Mouse (Mus musculus) midbrain, embryonic 15.5 days (tissue): Measurements from ENCODE around the gene Wdr62. TPM values are rescaled to one million over a fixed set of nuclear protein-coding genes. Genes with fewer than 3 reads are reported as not detected.

ENCODE experiments used
- ATAC-seq: fragments of 200-750 bp; cut with Nextera tagmentation; replicated peaks from 2 replicates; pipeline ENCODE4 v1.8.0; 2017; ENCODE audit warnings: moderate TSS enrichment
- H3K27ac ChIP-seq: fragments of 300-500 bp; sonication (generic); 2 replicates; pipeline ENCODE4 v1.5.1; 2015; ENCODE audit warnings: mild to moderate bottlenecking, inconsistent platforms
- H3K27me3 ChIP-seq: fragments of 300-500 bp; sonication (generic); replicated peaks from 2 replicates; pipeline ENCODE4 v1.6.1; 2015; ENCODE audit warnings: inconsistent platforms
- H3K36me3 ChIP-seq: fragments of 300-500 bp; sonication (generic); replicated peaks from 2 replicates; pipeline ENCODE4 v1.6.1; 2015; ENCODE audit warnings: inconsistent platforms
- H3K4me1 ChIP-seq: fragments of 300-500 bp; sonication (generic); 2 replicates; pipeline ENCODE4 v1.6.1; 2015; ENCODE audit warnings: inconsistent platforms
- H3K4me2 ChIP-seq: fragments of 300-500 bp; sonication (generic); 2 replicates; pipeline ENCODE4 v1.6.1; 2015; ENCODE audit warnings: inconsistent platforms, mild to moderate bottlenecking, moderate library complexity
- H3K4me3 ChIP-seq: fragments of 300-500 bp; sonication (generic); 2 replicates; pipeline ENCODE4 v1.5.1; 2015; ENCODE audit warnings: mild to moderate bottlenecking, inconsistent platforms
- H3K9ac ChIP-seq: fragments of 300-500 bp; sonication (generic); 2 replicates; pipeline ENCODE4 v1.6.1; 2015; ENCODE audit warnings: mild to moderate bottlenecking, inconsistent platforms
- H3K9me3 ChIP-seq: fragments of 300-500 bp; sonication (generic); 2 replicates; pipeline ENCODE4 v1.6.1; 2016; ENCODE audit warnings: inconsistent platforms
- WGBS: fragments of 180-500 bp; shearing (Covaris S2); methylation state at CpG from one replicate; pipeline ENCODE4 v1.1.7; 2015; ENCODE audit warnings: mixed read lengths; 5-methylcytosine and 5-hydroxymethylcytosine counted together
- polyA plus RNA-seq: library from polyadenylated mRNA; unstranded; fragments of >200 nt; fragmentation: Nextera tagmentation; extraction: Ambion mirVana; gene quantifications from 2 replicates; pipeline ENCODE4 v1.2.1, GENCODE M21; 2015

Gene Wdr62
- polyA plus RNA-seq, 1 experiment from 2014 or later, result 3.8 TPM

GRCm38 (mm10) chr7:30196171-30196570, 84.0 kb downstream of the Wdr62 start:
- Histone ChIP-seq H3K27me3 (no peaks in the 10 kb centered on the region; the same call in 1 of the 2 replicates), H3K4me3 (no peak overlapping the region), H3K4me1 (peaks cover 23% of the 10 kb centered on the region), H3K9me3 (no peaks in the 10 kb centered on the region), H3K4me2 (no peak overlapping the region), H3K36me3 (peaks cover 7% of the 10 kb centered on the region; the same call in 1 of the 2 replicates), H3K27ac (no peak overlapping the region), H3K9ac (no peak overlapping the region)
- no peak for ATAC-seq
- WGBS, result 74% methylated on average over 6 of the region's 6 CpGs

- H3K4me1 ChIP-seq, result peaks cover 23% of the 10 kb centered on the region
- no peaks in the 10 kb centered on the region for H3K9me3 ChIP-seq
- H3K4me3 ChIP-seq, result 0 out of 2 replicates have a peak overlapping the region, but pooled peaks have one; percentile 74
- ATAC-seq, result no peak
- H3K36me3 ChIP-seq, result peaks cover 9% of the 10 kb centered on the region; the same call in 1 of the 2 replicates
- 74% methylated on average over 6 of the region's 6 CpGs for WGBS
- peak overlapping the region; percentile 66; the same call in 1 of the 2 replicates for H3K4me2 ChIP-seq
- peak overlapping the region; percentile 84; the same call in 1 of the 2 replicates for H3K27ac ChIP-seq
- peak overlapping the region; percentile 81; the same call in 1 of the 2 replicates for H3K9ac ChIP-seq
- H3K27me3 ChIP-seq, result no peaks in the 10 kb centered on the region; the same call in 1 of the 2 replicates
Observed at GRCm38 (mm10) chr7:30195461-30195860, 84.8 kb downstream of the Wdr62 start.

- peak; percentile 90 for ATAC-seq
- no peaks in the 10 kb centered on the region for H3K9me3 ChIP-seq
- WGBS, result under 1% methylated on average over 28 of the region's 28 CpGs
- H3K4me3 ChIP-seq, result peak overlapping the region; percentile 74
- H3K9ac ChIP-seq, result peak overlapping the region; percentile 81
- peak overlapping the region; percentile 84 for H3K27ac ChIP-seq
- H3K4me2 ChIP-seq, result peak overlapping the region; percentile 66
- no peaks in the 10 kb centered on the region for H3K27me3 ChIP-seq
- H3K36me3 ChIP-seq, result peaks cover 14% of the 10 kb centered on the region; the same call in 1 of the 2 replicates
- peaks cover 23% of the 10 kb centered on the region for H3K4me1 ChIP-seq
Observed at GRCm38 (mm10) chr7:30194884-30195283, 85.3 kb downstream of the Wdr62 start.

GRCm38 (mm10) chr7:30194101-30194831, 86.0 kb downstream of the Wdr62 start:
- H3K27ac ChIP-seq, result peak overlapping the region; percentile 84
- peak overlapping the region; percentile 66 for H3K4me2 ChIP-seq
- peaks cover 15% of the 10 kb centered on the region; the same call in 1 of the 2 replicates for H3K36me3 ChIP-seq
- H3K9ac ChIP-seq, result peak overlapping the region; percentile 81
- under 1% methylated on average over 26 of the region's 26 CpGs for WGBS
- ATAC-seq, result peak; percentile 38
- H3K4me3 ChIP-seq, result peak overlapping the region; percentile 74
- H3K27me3 ChIP-seq, result no peaks in the 10 kb centered on the region
- no peaks in the 10 kb centered on the region for H3K9me3 ChIP-seq
- H3K4me1 ChIP-seq, result peaks cover 23% of the 10 kb centered on the region

- H3K9me3 ChIP-seq, result no peaks in the 10 kb centered on the region
- peak overlapping the region; percentile 84 for H3K27ac ChIP-seq
- H3K27me3 ChIP-seq, result no peaks in the 10 kb centered on the region
- H3K4me1 ChIP-seq, result peaks cover 23% of the 10 kb centered on the region
- H3K9ac ChIP-seq, result peak overlapping the region; percentile 81
- H3K4me3 ChIP-seq, result peak overlapping the region; percentile 74
- peaks cover 21% of the 10 kb centered on the region; the same call in 1 of the 2 replicates for H3K36me3 ChIP-seq
- 2% methylated on average over 20 of the region's 26 CpGs for WGBS
- H3K4me2 ChIP-seq, result peak overlapping the region; percentile 66
- peak; percentile 70 for ATAC-seq
Observed at GRCm38 (mm10) chr7:30193581-30194100, 86.6 kb downstream of the Wdr62 start.

- Histone ChIP-seq H3K4me3 (peak overlapping the region; percentile 74), H3K27ac (peak overlapping the region; percentile 84; the same call in 1 of the 2 replicates), H3K9me3 (no peaks in the 10 kb centered on the region), H3K27me3 (no peaks in the 10 kb centered on the region), H3K9ac (peak overlapping the region; percentile 81), H3K4me2 (peak overlapping the region; percentile 66), H3K4me1 (peaks cover 20% of the 10 kb centered on the region), H3K36me3 (peaks cover 28% of the 10 kb centered on the region)
- WGBS, result 14% methylated on average over 9 of the region's 9 CpGs
- ATAC-seq, result no peak
Observed at GRCm38 (mm10) chr7:30193013-30193412, 87.2 kb downstream of the Wdr62 start.

- Histone ChIP-seq H3K36me3 (peaks cover 37% of the 10 kb centered on the region), H3K27ac (no peak overlapping the region), H3K27me3 (no peaks in the 10 kb centered on the region), H3K4me3 (no peak overlapping the region), H3K4me2 (no peak overlapping the region), H3K4me1 (peaks cover 20% of the 10 kb centered on the region), H3K9me3 (no peaks in the 10 kb centered on the region), H3K9ac (no peak overlapping the region)
- WGBS, result 90% methylated on average over 12 of the region's 12 CpGs
- no peak for ATAC-seq
Observed at GRCm38 (mm10) chr7:30192088-30192487, 88.1 kb downstream of the Wdr62 start.

Other genes with a start within 250 kb of the Wdr62 start
- 12.0 and 13.7 TPM in 2 replicates for gene Zfp14, start 229.0 kb downstream of the Wdr62 start, polyA plus RNA-seq
- gene Zfp82, start 207.5 kb downstream of the Wdr62 start, polyA plus RNA-seq, result 12.9 and 13.4 TPM in 2 replicates
- 3.6 and 3.9 TPM in 2 replicates for gene Gm26920, start 190.0 kb downstream of the Wdr62 start, polyA plus RNA-seq
- 18.9 and 19.8 TPM in 2 replicates for gene Zfp566, start 189.9 kb downstream of the Wdr62 start, polyA plus RNA-seq
- gene Zfp260, start 185.6 kb downstream of the Wdr62 start, polyA plus RNA-seq, result 81.9 and 83.5 TPM in 2 replicates
- 23.4 and 24.9 TPM in 2 replicates for gene Zfp382, start 158.5 kb downstream of the Wdr62 start, polyA plus RNA-seq
- 13.7 and 15.4 TPM in 2 replicates for gene Zfp146, start 110.7 kb downstream of the Wdr62 start, polyA plus RNA-seq
- gene Cox7a1, start 96.3 kb downstream of the Wdr62 start, polyA plus RNA-seq, result 6.5 and 6.8 TPM in 2 replicates
- gene Capns1, start 81.6 kb downstream of the Wdr62 start, polyA plus RNA-seq, result 69.8 and 81.5 TPM in 2 replicates
- gene Polr2i, start 48.5 kb downstream of the Wdr62 start, polyA plus RNA-seq, result 175 and 188 TPM in 2 replicates
- 429 and 432 TPM in 2 replicates for gene Tbcb, start 48.1 kb downstream of the Wdr62 start, polyA plus RNA-seq
- gene Ovol3, start 44.7 kb downstream of the Wdr62 start, polyA plus RNA-seq, result not detected in 2 replicates
- gene Thap8, start 325 bp downstream of the Wdr62 start, polyA plus RNA-seq, result 1.3 and 1.5 TPM in 2 replicates
- gene Clip3, start 11.3 kb upstream of the Wdr62 start, polyA plus RNA-seq, result 106 and 110 TPM in 2 replicates
- gene Alkbh6, start 28.3 kb upstream of the Wdr62 start, polyA plus RNA-seq, result 134 and 135 TPM in 2 replicates
- gene Syne4, start 34.4 kb upstream of the Wdr62 start, polyA plus RNA-seq, result 16.6 and 17.5 TPM in 2 replicates
- gene E130208F15Rik, start 41.3 kb upstream of the Wdr62 start, polyA plus RNA-seq, result 0.23 and 2.0 TPM in 2 replicates
- gene Sdhaf1, start 43.5 kb upstream of the Wdr62 start, polyA plus RNA-seq, result 16.7 and 17.1 TPM in 2 replicates
- gene Lrfn3, start 82.4 kb upstream of the Wdr62 start, polyA plus RNA-seq, result 16.3 and 17.9 TPM in 2 replicates
- gene Tyrobp, start 133.3 kb upstream of the Wdr62 start, polyA plus RNA-seq, result 27.8 and 36.6 TPM in 2 replicates
- gene Hcst, start 139.4 kb upstream of the Wdr62 start, polyA plus RNA-seq, result 0.53 and 0.59 TPM in 2 replicates
- 2.4 and 2.8 TPM in 2 replicates for gene Nfkbid, start 141.3 kb upstream of the Wdr62 start, polyA plus RNA-seq
- 790 and 817 TPM in 2 replicates for gene Aplp1, start 165.1 kb upstream of the Wdr62 start, polyA plus RNA-seq
- gene Kirrel2, start 177.3 kb upstream of the Wdr62 start, polyA plus RNA-seq, result 1.3 and 2.7 TPM in 2 replicates
- 0.41 and 0.61 TPM in 2 replicates for gene Nphs1, start 177.9 kb upstream of the Wdr62 start, polyA plus RNA-seq
- gene Prodh2, start 213.2 kb upstream of the Wdr62 start, polyA plus RNA-seq, result not detected in 2 replicates